Mouse (Mus musculus): ENCODE data around the gene Best1. TPM values are rescaled to one million over a fixed set of nuclear protein-coding genes. Genes with fewer than 3 reads are reported as not detected.

Gene Best1
- total RNA-seq (2021) = under 1 TPM; 0.11 to 0.14 TPM

DNA sequence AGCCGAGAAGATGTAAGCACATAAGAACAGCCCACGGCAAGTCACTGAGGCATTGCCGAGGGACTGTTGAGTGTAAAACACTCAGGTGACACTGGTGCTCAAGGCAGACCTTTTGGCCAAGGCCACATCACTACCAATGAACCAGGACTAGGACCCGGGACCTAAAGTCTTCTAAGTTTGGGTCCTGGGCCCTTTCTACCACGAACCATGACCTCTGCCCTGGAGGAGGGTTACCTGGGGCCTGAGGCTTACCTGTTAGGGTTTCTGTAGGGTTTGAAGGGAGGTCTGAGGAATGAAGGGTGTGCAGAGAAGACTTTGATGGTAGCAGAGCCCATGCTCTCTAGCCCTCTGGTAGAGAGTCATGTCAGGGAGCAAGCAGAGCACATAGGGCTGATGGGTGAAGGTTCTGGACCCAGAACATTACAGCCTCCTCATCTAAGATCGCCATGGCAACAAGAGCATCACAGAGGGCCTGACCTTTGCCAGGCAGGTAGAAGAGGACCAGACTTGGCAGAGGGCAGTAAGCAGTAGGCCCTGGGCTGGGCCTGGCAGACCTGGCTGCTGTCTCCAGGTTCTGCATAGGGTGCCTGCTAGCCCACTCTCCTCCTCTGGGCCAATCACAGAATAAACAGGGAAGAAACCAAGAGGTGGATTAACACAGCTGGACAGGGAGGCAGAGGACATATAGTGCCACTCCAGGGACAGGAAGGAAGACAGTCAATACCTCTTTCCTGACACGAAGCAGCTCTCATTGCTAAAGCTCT, at the start of gene Best1, which contains the start of gene Rab3il1:
TSS of gene Best1 (minus strand) at position 428 of the 764 bp plus-strand sequence.
TSS of gene Rab3il1 (plus strand) at position 464 of the 764 bp plus-strand sequence.
- intact Hi-C loops (cut with DNase I) = loop anchor here (2.0 to 5.0 kb wide), 2 partner anchors 101 to 197 kb away; partner anchors contain the start of gene Fads2

DNA sequence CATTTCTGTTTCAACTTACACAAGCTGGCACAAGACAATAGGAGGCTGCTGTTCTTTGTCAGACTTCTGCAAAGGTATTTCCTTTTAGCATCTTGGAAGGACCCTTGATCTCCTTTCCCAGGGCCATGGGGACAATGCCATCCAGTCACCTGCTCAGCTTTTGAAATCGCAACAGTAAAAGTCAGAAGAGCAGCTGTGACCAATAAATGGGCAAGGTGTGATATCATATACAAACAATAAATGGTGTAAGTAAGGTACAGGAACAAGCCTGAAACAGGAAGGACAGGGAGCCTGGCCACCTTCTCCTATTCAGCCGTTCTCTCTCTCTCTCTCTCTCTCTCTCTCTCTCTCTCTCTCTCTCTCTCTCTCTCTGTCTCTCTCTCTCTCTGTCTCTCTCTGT, 49.0 kb upstream of the Best1 start:
- DNase-seq = no peak
- intact Hi-C loops (cut with DNase I) = no loop called here

More for the DNA sequence above, at the start of gene Best1, which contains the start of gene Rab3il1:
- no peak for DNase-seq

DNA sequence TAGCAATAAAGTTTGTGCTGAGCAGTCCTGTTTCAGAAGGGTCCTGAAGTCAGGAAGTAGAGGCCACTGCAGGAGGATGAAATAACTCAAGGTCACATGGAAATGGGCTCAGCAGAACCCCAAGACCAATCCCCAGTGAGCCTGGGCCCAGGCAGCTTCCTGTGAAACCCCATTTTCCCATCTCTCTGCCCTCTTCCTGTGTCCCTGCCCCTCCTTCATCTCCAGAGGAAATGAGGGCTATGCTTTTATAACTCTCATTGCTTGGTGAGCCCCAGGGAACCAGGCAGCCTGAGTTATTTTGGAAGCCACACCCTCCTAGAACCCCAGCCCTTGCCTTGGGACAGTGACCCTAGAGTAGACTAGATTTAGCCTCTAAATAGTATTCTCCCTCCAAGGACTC, 48.1 kb upstream of the Best1 start:
- intact Hi-C loops (cut with DNase I) = no loop called here
- DNase-seq = no peak

- intact Hi-C loops (cut with DNase I) = no loop called here
- no peak for DNase-seq
Observed at GRCm38 (mm10) chr19:10046983-10047382, 45.5 kb upstream of the Best1 start.

DNA sequence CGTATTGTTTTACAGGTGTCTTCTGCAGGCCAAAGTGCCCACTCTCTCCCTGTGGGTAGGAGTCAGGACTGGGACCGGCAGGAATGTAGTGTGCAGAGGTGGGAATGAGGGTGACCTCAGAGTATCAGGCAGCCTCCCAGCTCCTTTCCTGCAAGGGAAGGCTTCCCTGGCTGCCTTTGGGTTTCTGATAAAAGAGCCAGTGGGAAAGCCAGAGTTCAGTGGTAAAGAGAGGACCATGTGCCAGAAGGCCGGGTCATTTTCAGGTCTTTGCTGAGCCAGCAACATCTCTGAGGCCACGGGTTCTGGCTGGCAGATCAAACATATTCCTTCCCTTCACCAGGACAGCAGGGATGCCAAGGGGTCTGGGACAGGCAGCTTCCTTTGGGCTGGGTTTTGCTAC, 44.9 kb upstream of the Best1 start:
- intact Hi-C loops (cut with DNase I) = no loop called here
- DNase-seq = no peak

GRCm38 (mm10) chr19:10045707-10046106, 44.3 kb upstream of the Best1 start:
- intact Hi-C loops (cut with DNase I) = no loop called here
- DNase-seq = no peak

GRCm38 (mm10) chr19:10043643-10044042, 42.2 kb upstream of the Best1 start:
- intact Hi-C loops (cut with DNase I) = loop anchor here (5.0 kb wide), 1 partner anchor 139 kb away; the partner anchor contains the start of gene Fads1
- peak; percentile 63 to 66 for DNase-seq

DNA sequence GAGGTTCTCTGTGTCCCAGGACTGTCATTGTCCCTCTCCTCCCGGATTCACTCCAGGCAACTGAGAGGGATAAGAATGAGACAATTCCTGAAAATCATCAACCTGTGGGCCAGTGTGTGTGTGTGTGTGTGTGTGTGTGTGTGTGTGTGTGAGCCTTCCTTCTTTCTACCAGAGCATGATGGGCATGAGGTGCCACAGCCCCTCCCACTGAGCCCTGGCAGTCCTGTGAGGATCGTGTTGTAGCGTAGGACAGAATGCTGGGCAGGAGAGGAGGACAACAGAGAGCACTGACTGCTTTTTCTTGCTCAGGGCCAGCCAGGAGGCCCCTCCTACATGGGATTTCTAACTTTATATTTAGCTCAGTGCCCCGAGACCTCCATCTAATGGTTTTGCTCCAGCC, 41.4 kb upstream of the Best1 start:
- no peak for DNase-seq
- intact Hi-C loops (cut with DNase I) = loop anchor here (5.0 kb wide), 1 partner anchor 139 kb away; the partner anchor contains the start of gene Fads1

- intact Hi-C loops (cut with DNase I) = loop anchor here (5.0 kb wide), 1 partner anchor 140 kb away; the partner anchor contains the start of gene Fads1
- peak; percentile 32 to 62 for DNase-seq
Observed at GRCm38 (mm10) chr19:10042232-10042631, 40.8 kb upstream of the Best1 start.

GRCm38 (mm10) chr19:10041388-10042148, 40.1 kb upstream of the Best1 start, which contains the start of gene Fads3:
Gene Fads3 (plus strand): TSS chr19:10041569.
- DNase-seq = peak; percentile 84 to 88
- intact Hi-C loops (cut with DNase I) = loop anchor here (5.0 kb wide), 1 partner anchor 141 kb away; the partner anchor contains the start of gene Fads1

DNA sequence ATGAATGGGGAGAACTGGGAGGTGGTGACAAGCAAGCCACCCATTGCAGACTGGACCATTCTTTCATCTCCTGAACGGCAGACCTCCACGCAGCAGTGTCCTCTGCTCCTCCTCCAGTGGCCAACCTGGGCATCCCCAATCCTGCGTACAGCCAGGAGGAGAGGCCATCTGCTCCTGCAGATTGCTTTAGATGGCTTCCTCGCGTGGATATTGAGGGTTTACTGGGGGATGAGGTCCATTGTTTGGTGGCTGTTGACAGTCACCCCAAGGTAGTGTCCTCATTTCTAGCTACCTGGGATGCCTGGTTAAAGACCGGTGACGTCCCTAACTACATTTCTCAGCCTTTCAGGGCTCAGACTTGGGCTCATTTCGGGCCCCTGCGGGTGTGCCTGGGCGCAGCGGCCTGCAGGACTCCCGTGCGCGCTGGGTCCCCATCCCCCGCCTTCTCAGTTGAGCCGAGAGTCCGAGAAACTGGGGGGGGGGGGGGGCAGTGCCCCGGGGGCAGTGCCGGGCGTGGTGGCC, 39.5 kb upstream of the Best1 start:
- intact Hi-C loops (cut with DNase I) = loop anchor here (5.0 kb wide), 1 partner anchor 141 kb away; the partner anchor contains the start of gene Fads1

GRCm38 (mm10) chr19:10039615-10040014, 38.2 kb upstream of the Best1 start:
- DNase-seq = no peak
- intact Hi-C loops (cut with DNase I) = loop anchor here (2.0 to 5.0 kb wide), 3 partner anchors 61 to 158 kb away; partner anchors contain the start of genes Fads1 and Fads2

More for the DNA sequence above, 39.5 kb upstream of the Best1 start:
- no peak for DNase-seq

- peak in 1 of 2 experiments; percentile 52 for DNase-seq
- intact Hi-C loops (cut with DNase I) = loop anchor here (2.0 to 5.0 kb wide), 2 partner anchors 62 to 158 kb away; partner anchors contain the start of gene Fads2
Observed at GRCm38 (mm10) chr19:10038910-10039309, 37.5 kb upstream of the Best1 start.

- intact Hi-C loops (cut with DNase I) = loop anchor here (2.0 to 5.0 kb wide), 2 partner anchors 62 to 159 kb away; partner anchors contain the start of gene Fads2
- DNase-seq = no peak
Observed at GRCm38 (mm10) chr19:10038364-10038763, 36.9 kb upstream of the Best1 start.

GRCm38 (mm10) chr19:10037534-10037933, 36.1 kb upstream of the Best1 start:
- intact Hi-C loops (cut with DNase I) = loop anchor here (5.0 kb wide), 1 partner anchor 160 kb away; no protein-coding TSS in a partner anchor

GRCm38 (mm10) chr19:10034785-10035447, 33.5 kb upstream of the Best1 start:
- peak; percentile 82 to 89 for DNase-seq
- intact Hi-C loops (cut with DNase I) = loop anchor here (1.0 to 5.0 kb wide), 2 partner anchors 35 to 162 kb away; no protein-coding TSS in a partner anchor

More at GRCm38 (mm10) chr19:10037534-10037933, 36.1 kb upstream of the Best1 start:
- no peak for DNase-seq

DNA sequence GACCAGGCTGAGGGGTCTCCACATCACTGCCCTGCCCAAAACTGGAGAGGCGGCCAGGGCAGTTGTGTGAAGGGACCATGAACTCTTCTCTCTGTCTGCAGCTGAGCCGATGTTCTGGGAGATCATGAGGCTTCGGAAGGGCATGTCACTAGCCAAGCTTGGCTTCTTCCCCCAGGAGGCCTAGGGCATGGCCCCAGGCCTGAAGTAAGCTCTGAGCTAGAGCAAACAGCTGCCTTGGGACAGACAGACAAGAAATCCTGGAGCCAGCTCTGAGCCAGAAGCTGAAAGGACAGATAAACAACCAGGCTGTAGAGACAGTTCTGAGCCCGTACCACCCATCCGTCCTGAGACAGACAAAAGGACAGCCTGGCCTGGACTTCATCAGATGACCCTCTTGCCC, 32.9 kb upstream of the Best1 start:
- intact Hi-C loops (cut with DNase I) = loop anchor here (1.0 kb wide), 1 partner anchor 34 kb away; no protein-coding TSS in a partner anchor
- no peak for DNase-seq

- peak; percentile 59 to 71 for DNase-seq
- intact Hi-C loops (cut with DNase I) = loop anchor here (2.0 kb wide), 1 partner anchor 117 kb away; no protein-coding TSS in a partner anchor
Observed at GRCm38 (mm10) chr19:10033211-10033973, 32.0 kb upstream of the Best1 start.

- intact Hi-C loops (cut with DNase I) = no loop called here
- DNase-seq = no peak
Observed at GRCm38 (mm10) chr19:10029746-10030145, 28.3 kb upstream of the Best1 start.
